Mouse (Mus musculus): ENCODE measurements at regions not wholly inside any gene's neighbourhood (a gene's known extent, or its start where the extent isn't known, plus 50 kb on each side); places are given as distances from the start of the nearest gene placed in this dataset.

- no peak for TF ChIP-seq CTCF (IDR thresholded peaks at IDR 0.05; ENCODE audit: low read depth)
- no peak for TF ChIP-seq EP300 (IDR thresholded peaks at IDR 0.05; ENCODE audit: low read depth)
Measured at GRCm38 (mm10) chr7:71046596-71046995, 304.7 kb downstream of the Gm10295 start.

Data from heart, postnatal 0 days (tissue).